Mouse (Mus musculus) adrenal gland (tissue): Measurements from ENCODE around the gene Adam11.

Experiments used
- intact Hi-C: fragments of 180-260 bp; cut with DNase I; formaldehyde crosslinking; loops from one replicate; pipeline ENCODE4 v1.15.1; 2025

The Adam11 gene

GRCm38 (mm10) chr11:102819783-102820385 lies 58.6 kb downstream of the Adam11 start:
- intact Hi-C loops: loop anchor here (5.0 kb wide), 2 partner anchors 32 to 43 kb away; no protein-coding TSS in a partner anchor

- intact Hi-C loops: no loop called here
These were observed 59.2 kb downstream of the Adam11 start for GRCm38 (mm10) chr11:102820432-102820831.

- intact Hi-C loops: no loop called here
These were observed 60.0 kb downstream of the Adam11 start for GRCm38 (mm10) chr11:102821231-102821630.

- intact Hi-C loops: no loop called here
These were observed 65.2 kb downstream of the Adam11 start for GRCm38 (mm10) chr11:102826476-102826875.

GRCm38 (mm10) chr11:102827097-102827496 lies 65.9 kb downstream of the Adam11 start:
- intact Hi-C loops: no loop called here
